Mouse (Mus musculus): ENCODE data around the gene Olfr352. TPM values are rescaled to one million over a fixed set of nuclear protein-coding genes. Genes with fewer than 3 reads are reported as not detected.

Olfr352 gene
- not detected in 2 replicates for polyA plus RNA-seq (2012; rRNA removed)

- Histone ChIP-seq H3K36me3 (ENCODE audit: control insufficient read depth, insufficient read depth, low read length) (no peaks in the 10 kb centered on the region), H3K4me3 (ENCODE audit: low read depth, low read length) (no peak within 1 kb of the TSS), H3K4me1 (ENCODE audit: control insufficient read depth, insufficient read depth, insufficient read length, low read length) (no peaks in the 10 kb centered on the region), H3K27ac (ENCODE audit: insufficient read depth, low read depth, low read length) (no peak within 1 kb of the TSS), H3K27me3 (ENCODE audit: control insufficient read depth, insufficient read depth, low read length) (no peaks in the 10 kb centered on the region)
- no peak for TF ChIP-seq POLR2A (IDR thresholded peaks at IDR 0.05; ENCODE audit: low read depth, low read length)
- 76% methylated on average over 1 of the region's 1 CpGs for WGBS
Measured at GRCm38 (mm10) chr2:36868160-36868559, at the start of gene Olfr352. Gene Olfr352 (plus strand): TSS chr2:36868460.

- Histone ChIP-seq H3K4me3 (ENCODE audit: low read depth, low read length) (no peak within 1 kb of the TSS), H3K27me3 (ENCODE audit: control insufficient read depth, insufficient read depth, low read length) (no peaks in the 10 kb centered on the region), H3K36me3 (ENCODE audit: control insufficient read depth, insufficient read depth, low read length) (no peaks in the 10 kb centered on the region), H3K4me1 (ENCODE audit: control insufficient read depth, insufficient read depth, insufficient read length, low read length) (no peaks in the 10 kb centered on the region), H3K27ac (ENCODE audit: insufficient read depth, low read depth, low read length) (no peak within 1 kb of the TSS)
- TF ChIP-seq CTCF (IDR thresholded peaks at IDR 0.05; ENCODE audit: extremely low read depth, insufficient read length, insufficient replicate concordance, low read depth, low read length) = no peak
- TF ChIP-seq POLR2A (IDR thresholded peaks at IDR 0.05; ENCODE audit: low read depth, low read length) = no peak
- WGBS = 74% methylated on average over 1 of the region's 1 CpGs
Measured at GRCm38 (mm10) chr2:36846010-36846409, 22.2 kb upstream of the Olfr352 start, which contains the start of gene Olfr350. Gene Olfr350 (plus strand): TSS chr2:36846310.

- H3K4me1 ChIP-seq (ENCODE audit: control insufficient read depth, insufficient read depth, insufficient read length, low read length) = no peaks in the 10 kb centered on the region
- no peaks in the 10 kb centered on the region for H3K36me3 ChIP-seq (ENCODE audit: control insufficient read depth, insufficient read depth, low read length)
- H3K27me3 ChIP-seq (ENCODE audit: control insufficient read depth, insufficient read depth, low read length) = no peaks in the 10 kb centered on the region
- 72% methylated on average over 1 of the region's 1 CpGs for WGBS
- TF ChIP-seq POLR2A (IDR thresholded peaks at IDR 0.05; ENCODE audit: low read depth, low read length) (no peak), CTCF (IDR thresholded peaks at IDR 0.05; ENCODE audit: extremely low read depth, insufficient read length, insufficient replicate concordance, low read depth, low read length) (no peak)
- H3K27ac ChIP-seq (ENCODE audit: insufficient read depth, low read depth, low read length) = no peak within 1 kb of the TSS
- no peak within 1 kb of the TSS for H3K4me3 ChIP-seq (ENCODE audit: low read depth, low read length)
Measured at GRCm38 (mm10) chr2:36862560-36862959, 5.7 kb upstream of the Olfr352 start, which contains the start of gene Olfr351. Gene Olfr351 (minus strand): TSS chr2:36862660.

GRCm38 (mm10) chr2:36892836-36893235 is 24.6 kb downstream of the Olfr352 start, which contains the start of gene Olfr353:
Gene Olfr353 (minus strand): TSS chr2:36892936.
- Histone ChIP-seq H3K4me1 (ENCODE audit: control insufficient read depth, insufficient read depth, insufficient read length, low read length) (no peaks in the 10 kb centered on the region), H3K4me3 (ENCODE audit: low read depth, low read length) (no peak within 1 kb of the TSS), H3K36me3 (ENCODE audit: control insufficient read depth, insufficient read depth, low read length) (no peaks in the 10 kb centered on the region), H3K27ac (ENCODE audit: insufficient read depth, low read depth, low read length) (no peak within 1 kb of the TSS), H3K27me3 (ENCODE audit: control insufficient read depth, insufficient read depth, low read length) (no peaks in the 10 kb centered on the region)
- no peak for TF ChIP-seq POLR2A (IDR thresholded peaks at IDR 0.05; ENCODE audit: low read depth, low read length)
- TF ChIP-seq CTCF (IDR thresholded peaks at IDR 0.05; ENCODE audit: extremely low read depth, insufficient read length, insufficient replicate concordance, low read depth, low read length) = no peak

- Histone ChIP-seq H3K36me3 (ENCODE audit: control insufficient read depth, insufficient read depth, low read length) (no peaks in the 10 kb centered on the region), H3K4me3 (ENCODE audit: low read depth, low read length) (no peak overlapping the region), H3K27ac (ENCODE audit: insufficient read depth, low read depth, low read length) (no peak overlapping the region), H3K4me1 (ENCODE audit: control insufficient read depth, insufficient read depth, insufficient read length, low read length) (no peaks in the 10 kb centered on the region), H3K27me3 (ENCODE audit: control insufficient read depth, insufficient read depth, low read length) (no peaks in the 10 kb centered on the region)
- TF ChIP-seq POLR2A (IDR thresholded peaks at IDR 0.05; ENCODE audit: low read depth, low read length) (no peak), CTCF (IDR thresholded peaks at IDR 0.05; ENCODE audit: extremely low read depth, insufficient read length, insufficient replicate concordance, low read depth, low read length) (no peak)
Measured at GRCm38 (mm10) chr2:36897114-36897513, 28.9 kb downstream of the Olfr352 start.

GRCm38 (mm10) chr2:36905380-36905779 is 37.1 kb downstream of the Olfr352 start, which contains the start of gene Olfr354:
Gene Olfr354 (plus strand): TSS chr2:36905680.
- no peaks in the 10 kb centered on the region for H3K27me3 ChIP-seq (ENCODE audit: control insufficient read depth, insufficient read depth, low read length)
- no peaks in the 10 kb centered on the region for H3K4me1 ChIP-seq (ENCODE audit: control insufficient read depth, insufficient read depth, insufficient read length, low read length)
- no peaks in the 10 kb centered on the region for H3K36me3 ChIP-seq (ENCODE audit: control insufficient read depth, insufficient read depth, low read length)
- H3K4me3 ChIP-seq (ENCODE audit: low read depth, low read length) = no peak within 1 kb of the TSS
- no peak for TF ChIP-seq POLR2A (IDR thresholded peaks at IDR 0.05; ENCODE audit: low read depth, low read length)
- no peak for TF ChIP-seq CTCF (IDR thresholded peaks at IDR 0.05; ENCODE audit: extremely low read depth, insufficient read length, insufficient replicate concordance, low read depth, low read length)
- no peak within 1 kb of the TSS for H3K27ac ChIP-seq (ENCODE audit: insufficient read depth, low read depth, low read length)

Other genes starting within 250 kb of the Olfr352 start
- not detected in 2 replicates for gene Olfr345, start 228.4 kb upstream of the Olfr352 start, polyA plus RNA-seq (2012; rRNA removed)
- not detected in 2 replicates for gene Olfr346, start 182.7 kb upstream of the Olfr352 start, polyA plus RNA-seq (2012; rRNA removed)
- not detected in 2 replicates for gene Olfr347, start 136.6 kb upstream of the Olfr352 start, polyA plus RNA-seq (2012; rRNA removed)
- gene Olfr348, start 84.2 kb upstream of the Olfr352 start, polyA plus RNA-seq (2012; rRNA removed) = not detected in 2 replicates
- not detected in 2 replicates for gene Olfr50, start 77.9 kb upstream of the Olfr352 start, polyA plus RNA-seq (2012; rRNA removed)
- gene Olfr3, start 51.4 kb upstream of the Olfr352 start, polyA plus RNA-seq (2012; rRNA removed) = not detected in 2 replicates
- not detected in 2 replicates for gene Olfr350, start 22.1 kb upstream of the Olfr352 start, polyA plus RNA-seq (2012; rRNA removed)
- gene Olfr351, start 5.8 kb upstream of the Olfr352 start, polyA plus RNA-seq (2012; rRNA removed) = not detected in 2 replicates
- gene Olfr353, start 24.5 kb downstream of the Olfr352 start, polyA plus RNA-seq (2012; rRNA removed) = not detected in 2 replicates
- not detected in 2 replicates for gene Olfr354, start 37.2 kb downstream of the Olfr352 start, polyA plus RNA-seq (2012; rRNA removed)
- not detected in 2 replicates for gene Olfr355, start 60.4 kb downstream of the Olfr352 start, polyA plus RNA-seq (2012; rRNA removed)
- gene Olfr356, start 68.7 kb downstream of the Olfr352 start, polyA plus RNA-seq (2012; rRNA removed) = not detected in 2 replicates
- gene Olfr357, start 125.4 kb downstream of the Olfr352 start, polyA plus RNA-seq (2012; rRNA removed) = not detected in 2 replicates
- gene Olfr358, start 140.9 kb downstream of the Olfr352 start, polyA plus RNA-seq (2012; rRNA removed) = not detected in 2 replicates
- not detected in 2 replicates for gene Olfr360, start 197.3 kb downstream of the Olfr352 start, polyA plus RNA-seq (2012; rRNA removed)
- gene Olfr361, start 220.8 kb downstream of the Olfr352 start, polyA plus RNA-seq (2012; rRNA removed) = not detected in 2 replicates
- gene Olfr362, start 249.4 kb downstream of the Olfr352 start, polyA plus RNA-seq (2012; rRNA removed) = not detected in 2 replicates

All from small intestine, adult 2 months (tissue).